Mouse (Mus musculus) layer of hippocampus, adult 18-20 months (tissue): Measurements from ENCODE around the gene Dag1. TPM values are rescaled to one million over a fixed set of nuclear protein-coding genes. Genes with fewer than 3 reads are reported as not detected.

Experiments used
- DNase-seq, 2 experiments: peaks; one replicate each; pipeline ENCODE4 v3.0.0; 2022; ENCODE audit warnings: low spot score in 2 of 2
- total RNA-seq, 2 experiments: library from RNA; stranded (reverse); gene quantifications; 2 replicates each; pipeline ENCODE4 v1.2.3; 2021

The Dag1 gene
- total RNA-seq, 2 experiments from 2014 or later = 73.4 to 75.4 TPM

DNA sequence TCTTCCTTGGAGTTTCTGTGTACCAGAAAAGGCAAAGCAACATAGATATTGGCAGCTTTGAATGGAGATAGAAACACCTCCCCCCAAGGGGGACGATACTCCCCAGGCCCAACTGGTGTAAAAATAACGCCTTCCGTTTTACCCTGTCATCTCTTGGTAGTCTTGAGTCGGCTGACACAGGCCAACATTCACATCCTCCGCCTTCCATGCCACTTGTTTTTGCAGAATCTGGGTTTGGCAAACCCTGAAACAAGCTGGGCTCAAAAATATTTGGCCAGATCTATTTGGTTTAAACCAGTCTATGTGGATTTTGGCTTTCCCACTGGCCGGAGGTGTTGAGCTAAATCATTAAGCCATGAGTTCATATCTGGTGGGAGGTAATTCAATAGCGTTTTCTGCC, 74.7 kb downstream of the Dag1 start:
- no peak for DNase-seq

DNA sequence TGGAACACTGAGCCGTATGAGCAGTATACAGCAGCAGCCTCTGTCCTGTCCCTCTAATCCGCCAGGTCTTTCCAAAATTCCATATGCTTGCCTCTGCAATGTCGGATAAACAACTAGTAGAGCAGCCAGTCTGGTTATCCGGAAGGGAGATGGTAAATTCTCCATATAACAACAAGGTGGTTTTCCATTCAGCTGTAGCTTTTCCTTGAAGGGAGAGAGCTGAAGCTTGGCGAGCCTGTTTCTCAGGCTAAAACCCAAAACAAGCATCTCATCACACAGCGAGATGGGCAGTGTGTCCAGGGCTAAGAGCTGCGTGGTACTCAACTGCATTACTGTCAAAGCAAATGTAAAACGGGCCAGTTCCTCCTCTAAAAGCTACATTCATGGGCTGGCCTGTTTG, 75.2 kb downstream of the Dag1 start:
- DNase-seq = no peak

DNA sequence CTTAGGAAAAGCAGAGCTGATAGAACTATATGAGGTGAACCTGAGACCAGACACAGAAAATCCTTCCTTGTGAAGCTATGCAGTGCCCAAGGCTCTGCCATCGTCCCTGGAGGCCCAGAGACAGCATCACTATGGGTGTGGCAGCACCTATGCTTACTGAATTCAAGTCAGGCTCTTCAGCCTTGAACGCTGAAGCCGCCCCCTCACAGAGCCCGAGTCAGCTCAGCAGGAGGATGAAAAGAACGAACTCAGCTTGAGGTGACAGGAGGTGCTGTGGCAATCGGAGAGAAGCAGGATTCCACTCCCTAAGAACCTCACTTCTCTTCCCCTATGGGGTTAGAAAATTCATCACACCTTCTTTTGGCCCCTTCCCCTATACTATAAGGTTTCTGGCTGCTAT, 76.1 kb downstream of the Dag1 start:
- no peak for DNase-seq

DNA sequence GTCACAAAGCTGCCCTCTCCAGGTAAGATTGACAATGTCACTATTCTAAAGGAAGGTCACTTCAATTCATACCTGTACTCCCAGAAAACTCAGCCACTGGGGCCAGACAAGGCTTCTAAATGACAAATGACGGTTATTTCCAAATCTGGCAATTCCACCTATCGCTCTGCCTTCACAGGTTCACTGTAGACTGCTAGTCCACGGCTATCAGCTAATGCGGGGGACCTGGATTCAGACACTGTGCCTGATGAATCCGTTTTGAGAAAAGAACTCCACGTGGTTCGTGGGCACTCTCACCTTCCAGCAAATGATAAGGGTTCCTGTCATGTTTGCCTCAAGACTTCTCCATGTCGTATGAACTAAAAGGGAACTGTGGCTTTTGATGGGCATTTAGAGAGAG, 78.0 kb downstream of the Dag1 start:
- no peak for DNase-seq

DNA sequence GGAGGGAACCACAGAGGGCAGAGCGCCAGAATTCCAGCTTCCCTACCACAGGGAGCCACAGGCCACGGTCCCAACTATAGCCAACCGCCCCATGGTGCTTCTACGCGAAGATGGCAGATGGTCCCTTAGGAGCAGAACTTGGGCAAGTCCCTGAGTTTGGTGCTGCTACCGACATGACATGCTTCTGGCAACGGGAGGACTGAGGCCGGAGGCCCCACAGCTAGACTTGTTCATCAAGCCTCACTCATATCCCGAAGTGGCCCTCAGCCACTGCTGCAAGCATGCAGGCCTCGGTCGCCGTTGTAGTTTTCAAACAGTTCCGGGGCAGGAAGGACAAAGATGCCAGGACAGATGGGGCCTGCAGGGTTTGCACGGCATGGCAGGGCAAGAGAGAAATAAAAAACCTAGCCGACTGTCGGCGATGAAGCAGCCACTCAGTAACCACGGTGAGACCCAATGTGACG, 80.2 kb downstream of the Dag1 start:
- no peak for DNase-seq

DNA sequence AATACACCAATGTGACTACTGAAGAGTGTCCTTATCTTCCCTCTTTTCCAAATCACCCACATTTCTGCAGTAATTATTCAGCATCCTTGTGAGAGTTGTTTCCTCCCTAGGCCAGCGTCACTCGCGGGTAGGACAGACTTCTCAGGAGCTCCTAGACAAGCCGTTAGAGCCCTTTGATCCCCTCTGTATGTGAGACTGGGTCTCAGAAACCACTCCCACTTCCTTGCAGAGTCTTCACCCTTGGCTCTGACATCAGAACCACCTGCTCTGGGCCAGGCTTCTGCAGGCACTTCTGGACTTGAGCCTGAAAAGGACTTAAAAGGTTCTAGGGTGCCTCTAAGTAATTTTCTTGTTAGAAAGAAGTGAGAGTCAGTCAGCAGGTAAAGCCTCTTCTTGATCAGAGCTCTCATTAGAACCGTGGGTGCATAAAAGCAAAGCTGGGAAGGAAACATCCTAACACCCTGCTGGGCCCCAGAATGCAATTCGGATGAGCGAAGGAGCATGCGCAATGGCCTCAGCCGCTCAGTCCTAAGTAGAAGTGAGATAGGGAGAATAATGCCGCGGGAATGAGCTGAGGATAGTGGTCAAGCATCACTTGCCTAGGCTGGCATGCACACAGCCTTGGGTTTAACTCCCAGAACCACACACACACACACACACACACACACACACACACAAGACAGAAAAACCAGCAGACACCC, 80.8 kb downstream of the Dag1 start:
- no peak for DNase-seq

DNA sequence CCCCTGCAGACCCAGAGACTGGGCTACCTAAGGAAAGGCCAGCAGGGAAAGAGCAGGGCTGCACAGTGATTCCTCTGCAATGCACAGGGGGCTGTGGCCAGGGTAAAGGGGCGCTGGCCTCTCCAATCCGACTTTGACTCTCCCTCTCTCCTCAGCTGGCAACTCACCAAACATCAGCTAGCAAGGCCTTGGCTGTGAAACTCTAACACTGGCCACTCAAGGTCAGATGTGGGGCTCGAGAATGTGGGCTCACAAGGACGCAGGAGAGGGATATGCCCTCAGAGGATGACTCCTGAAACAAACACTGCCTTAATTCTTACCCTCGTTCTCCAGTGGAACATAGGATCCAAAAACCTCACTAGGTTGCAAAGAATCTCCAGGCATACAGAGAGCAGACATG, 85.4 kb downstream of the Dag1 start:
- DNase-seq = no peak

DNA sequence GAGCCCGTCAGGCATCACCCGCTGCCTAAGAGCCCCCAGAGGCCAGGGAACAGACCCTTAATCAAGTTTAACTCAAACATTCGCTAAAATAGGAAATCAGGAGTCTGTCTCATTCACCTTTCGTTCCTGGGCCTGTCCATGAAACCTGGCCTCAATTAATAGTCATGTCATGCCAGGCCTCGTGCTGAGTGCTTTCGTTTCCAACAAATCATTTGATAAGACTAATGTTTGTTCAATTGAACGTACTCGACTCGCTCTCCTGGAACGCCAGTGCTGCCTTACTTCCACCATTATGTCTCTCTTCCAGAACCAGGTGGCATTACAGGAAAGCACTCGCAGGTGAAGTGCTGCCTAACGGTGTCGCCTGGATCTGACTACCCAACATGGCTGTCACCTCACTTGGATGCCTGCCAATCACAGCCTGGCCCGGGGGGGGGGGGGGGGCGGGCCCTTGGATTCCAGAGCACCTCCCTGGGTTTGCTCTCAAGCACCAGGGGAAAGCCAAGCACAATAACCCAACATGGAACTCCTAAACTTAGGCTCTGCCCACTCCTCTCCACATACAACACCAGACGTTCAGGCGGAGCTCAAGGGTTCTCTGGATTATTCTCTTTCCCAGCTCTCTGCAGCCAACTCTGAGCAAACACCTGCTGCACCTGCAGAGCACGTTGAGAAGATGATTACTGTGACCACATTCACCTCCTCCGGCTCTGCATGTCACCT, 88.5 kb downstream of the Dag1 start:
- DNase-seq = no peak

DNA sequence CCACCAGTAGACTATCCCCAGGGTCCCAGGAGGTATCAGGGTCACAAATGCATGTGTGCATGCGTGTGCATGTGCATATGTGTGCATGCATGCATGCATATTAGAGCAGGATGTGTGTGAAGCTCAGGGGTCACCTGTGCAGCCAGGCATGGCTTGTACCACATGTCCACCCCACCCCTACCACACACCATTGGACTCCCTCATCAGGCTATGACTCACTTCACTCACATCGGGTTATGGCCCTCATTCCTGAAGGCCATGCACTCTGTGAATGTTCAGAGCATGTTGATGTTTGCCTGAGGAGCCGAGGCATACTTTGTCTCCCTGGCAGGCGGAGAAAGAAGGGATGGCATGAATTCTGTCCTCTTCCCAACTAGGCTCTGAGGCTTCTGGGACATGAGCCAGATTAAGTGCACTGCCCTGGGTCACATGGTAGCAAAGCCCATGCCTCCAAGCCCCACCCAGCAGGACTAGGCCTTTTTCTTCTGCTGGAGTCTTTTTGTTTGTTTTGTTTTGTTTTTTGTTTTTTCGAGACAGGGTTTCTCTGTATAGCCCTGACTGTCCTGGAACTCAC, 90.9 kb downstream of the Dag1 start:
- no peak for DNase-seq

DNA sequence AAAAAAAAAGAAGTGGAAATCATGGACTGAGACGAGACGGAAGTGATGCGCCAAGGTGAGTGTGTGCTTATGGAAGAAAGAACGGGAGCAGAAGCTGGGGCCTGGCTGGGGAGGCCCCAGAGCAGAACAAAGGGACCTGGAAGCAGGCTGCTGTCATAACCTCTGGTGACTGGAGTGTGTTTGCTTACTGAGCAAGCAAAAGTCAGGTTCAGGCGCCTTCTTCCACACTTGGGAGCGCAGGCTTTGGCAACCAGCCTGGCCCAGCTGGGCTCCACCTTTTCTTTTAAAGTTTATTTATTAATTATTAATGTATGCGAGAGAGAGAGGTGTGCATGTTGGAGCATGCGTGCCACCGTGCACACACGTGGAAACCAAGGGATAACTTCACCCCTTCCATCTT, 94.0 kb downstream of the Dag1 start:
- no peak for DNase-seq

DNA sequence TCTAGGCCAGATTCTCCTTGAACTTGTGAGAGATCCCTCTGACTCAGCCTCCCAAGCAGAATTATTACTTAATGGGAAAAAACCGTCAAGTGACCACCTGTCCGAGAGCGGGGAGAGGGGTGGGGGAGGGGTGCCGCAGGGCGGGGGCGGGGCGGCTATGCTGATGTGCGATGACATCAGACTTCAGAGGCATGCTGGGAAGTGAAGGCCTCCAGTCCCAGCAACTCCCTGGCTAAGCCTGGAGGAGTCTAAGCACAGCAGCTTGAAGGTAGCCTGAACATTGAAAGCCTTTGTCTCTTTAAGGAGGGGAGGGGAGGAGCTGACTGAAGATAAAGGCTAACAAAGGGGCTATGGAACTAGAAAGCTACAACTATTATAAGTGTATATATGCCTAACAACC, 98.6 kb downstream of the Dag1 start:
- no peak for DNase-seq

DNA sequence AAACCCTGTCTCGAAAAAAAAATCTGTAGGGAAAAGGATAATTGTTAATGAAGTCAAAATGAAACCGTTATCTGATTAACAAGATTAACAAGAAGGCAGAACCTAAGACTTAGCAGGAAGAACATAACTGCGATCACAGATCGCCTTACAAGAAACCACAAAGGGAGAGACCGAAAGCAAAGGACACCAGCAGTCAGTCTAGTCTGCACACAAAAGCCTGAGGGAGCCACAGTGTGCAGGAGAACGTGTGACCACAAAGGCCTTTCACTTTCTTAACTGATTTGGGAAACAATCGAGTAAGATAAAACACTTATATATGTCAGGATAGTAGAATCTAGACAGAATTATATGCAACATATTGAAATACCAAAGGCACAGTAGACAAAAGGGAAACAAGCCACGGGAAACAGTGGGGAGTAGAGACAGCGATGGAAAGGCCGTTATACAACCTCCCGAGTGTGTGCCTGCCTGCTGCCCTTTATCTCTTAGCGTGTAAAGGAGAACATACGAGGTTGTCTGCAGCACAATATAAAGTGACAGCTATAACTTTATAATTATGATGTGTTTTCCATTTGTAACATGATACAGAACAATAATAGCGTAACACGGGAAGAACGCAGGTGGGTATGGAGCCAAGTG, 100.0 kb downstream of the Dag1 start:
- DNase-seq = no peak

DNA sequence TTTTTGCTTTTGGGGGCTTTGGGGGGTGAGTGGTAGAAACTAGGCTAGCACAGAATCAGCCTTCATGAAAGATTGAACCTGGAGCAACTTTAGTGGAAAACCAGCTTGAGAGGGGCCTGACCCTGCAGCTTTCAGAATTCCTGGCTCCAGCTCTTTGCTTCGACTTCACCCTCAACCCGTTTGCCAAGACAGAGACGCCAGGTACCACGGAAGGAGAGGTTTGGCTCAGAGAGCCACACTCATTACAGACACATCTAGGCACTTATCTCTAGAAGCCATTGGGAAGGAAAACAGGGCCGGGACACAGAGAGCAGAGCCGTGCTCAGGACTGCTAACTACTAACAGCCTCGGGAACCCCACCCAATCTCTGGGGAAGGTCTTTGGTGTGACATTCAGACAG, 105.9 kb downstream of the Dag1 start:
- no peak for DNase-seq

DNA sequence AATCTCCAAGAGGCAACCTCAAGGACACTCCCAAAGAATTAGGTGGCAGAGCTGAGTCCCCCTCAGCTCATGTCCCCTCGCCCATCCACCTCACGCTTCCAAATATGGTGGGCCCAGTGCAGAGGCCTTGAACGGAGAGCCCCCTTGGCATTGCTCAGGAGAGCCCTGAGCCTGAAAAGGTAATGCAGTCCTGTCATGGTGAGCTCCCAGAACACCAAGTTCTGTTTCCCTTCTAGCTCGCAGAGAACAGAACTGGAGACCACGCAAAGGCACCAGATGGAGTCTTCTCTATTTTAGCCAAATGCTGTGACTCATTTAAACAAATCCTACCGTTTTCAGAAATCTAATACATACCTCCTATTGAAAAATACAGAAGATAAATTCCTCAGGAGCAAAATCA, 106.3 kb downstream of the Dag1 start:
- DNase-seq = peak; percentile 70 to 91

DNA sequence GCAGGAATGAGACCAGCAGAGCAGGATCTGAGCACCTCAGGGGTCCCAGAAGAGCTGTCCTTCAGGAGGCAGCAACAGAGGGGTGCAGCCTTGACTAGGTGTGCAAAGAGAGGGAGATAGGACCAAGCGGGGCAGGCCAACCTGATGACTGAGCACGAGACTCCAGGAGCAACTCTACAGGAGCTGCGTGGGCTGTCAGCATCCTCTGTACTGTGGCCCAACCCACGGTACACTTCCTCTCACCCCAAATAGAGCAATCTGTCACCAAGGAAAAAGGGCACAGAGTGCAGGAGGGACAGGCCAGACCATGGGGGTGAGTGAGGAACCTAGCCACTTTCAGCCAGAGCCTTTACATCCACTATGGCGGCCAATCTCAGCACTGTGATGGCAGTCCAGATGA, 107.0 kb downstream of the Dag1 start:
- no peak for DNase-seq

DNA sequence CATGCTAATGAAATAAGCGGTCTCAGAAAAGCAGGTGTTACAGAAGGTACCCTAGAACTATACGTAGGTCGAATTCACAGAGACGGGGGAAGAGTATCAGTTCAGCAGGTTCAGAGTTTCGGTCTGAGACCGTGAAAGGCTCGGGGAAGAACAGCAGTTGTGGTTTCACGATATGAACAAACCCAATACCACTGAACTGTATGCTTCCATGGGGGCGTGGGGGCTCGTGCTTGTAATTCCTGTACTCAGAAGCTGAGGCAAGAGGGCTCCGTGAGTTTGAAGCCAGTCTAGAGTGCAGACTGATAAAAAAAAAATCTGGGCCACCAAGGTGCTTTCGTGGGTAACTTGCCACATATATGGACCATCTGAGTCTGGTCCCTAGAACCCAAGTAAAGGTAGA, 108.9 kb downstream of the Dag1 start:
- DNase-seq = no peak

Other genes starting within 250 kb of the Dag1 start
- gene Gmppb, start 214.7 kb downstream of the Dag1 start, total RNA-seq = 10 to 100 TPM; 15.5 to 17.2 TPM
- gene Amigo3, start 210.8 kb downstream of the Dag1 start, total RNA-seq = 1 to 10 TPM; 2.3 to 2.5 TPM
- gene Mst1, start 183.5 kb downstream of the Dag1 start, total RNA-seq = not detected
- 100 to 1,000 TPM in 1 of 2 experiments, 10 to 100 TPM in 1; 87.8 to 104 TPM for gene Rnf123, start 180.6 kb downstream of the Dag1 start, total RNA-seq
- gene Apeh, start 169.4 kb downstream of the Dag1 start, total RNA-seq = 10 to 100 TPM; 27.0 to 35.7 TPM
- 100 to 1,000 TPM; 228 to 231 TPM for gene Bsn, start 73.6 kb downstream of the Dag1 start, total RNA-seq
- gene Nicn1, start 26.5 kb upstream of the Dag1 start, total RNA-seq = 100 to 1,000 TPM; 114 to 116 TPM
- 10 to 100 TPM; 30.2 to 33.0 TPM for gene Amt, start 32.9 kb upstream of the Dag1 start, total RNA-seq
- 100 to 1,000 TPM; 163 to 172 TPM for gene Rhoa, start 42.2 kb upstream of the Dag1 start, total RNA-seq
- 10 to 100 TPM; 29.9 to 31.3 TPM for gene Tcta, start 42.2 kb upstream of the Dag1 start, total RNA-seq
- gene Gpx1, start 74.9 kb upstream of the Dag1 start, total RNA-seq = 10 to 100 TPM; 58.5 to 70.8 TPM
- gene Usp4, start 83.9 kb upstream of the Dag1 start, total RNA-seq = 100 to 1,000 TPM; 102 to 105 TPM
- gene 1700102P08Rik, start 128.8 kb upstream of the Dag1 start, total RNA-seq = 1 to 10 TPM; 2.3 to 2.5 TPM
- not detected for gene Ccdc36, start 164.5 kb upstream of the Dag1 start, total RNA-seq
- gene BC048562, start 172.5 kb upstream of the Dag1 start, total RNA-seq = not detected
- gene Ccdc71, start 196.6 kb upstream of the Dag1 start, total RNA-seq = 10 to 100 TPM; 34.7 to 40.2 TPM
- gene Klhdc8b, start 197.6 kb upstream of the Dag1 start, total RNA-seq = 10 to 100 TPM; 18.8 to 19.6 TPM
- gene Lamb2, start 215.8 kb upstream of the Dag1 start, total RNA-seq = 10 to 100 TPM; 27.5 to 29.5 TPM
- 100 to 1,000 TPM; 145 to 154 TPM for gene Usp19, start 226.6 kb upstream of the Dag1 start, total RNA-seq
- gene Qars, start 243.7 kb upstream of the Dag1 start, total RNA-seq = 10 to 100 TPM; 74.4 to 83.4 TPM